Mouse (Mus musculus) kidney, embryonic 14.5 days (tissue): ENCODE data around the gene Fam163a. TPM values are rescaled to one million over a fixed set of nuclear protein-coding genes. Genes with fewer than 3 reads are reported as not detected.
"Not testable (repeated sequence)": the region's sequence is repeated elsewhere in the genome, so short reads cannot be mapped to it uniquely, and the experiment has no call there.

ENCODE experiments used
- ATAC-seq: fragments of 200-750 bp; cut with Nextera tagmentation; 2 replicates; pipeline ENCODE4 v1.8.0; 2017; ENCODE audit warnings: moderate number of reproducible peaks, mild to moderate bottlenecking, moderate TSS enrichment, moderate library complexity; ENCODE audit not compliant: low FRiP score, low TSS enrichment
- H3K27ac ChIP-seq: fragments of 300-500 bp; sonication (generic); 2 replicates; pipeline ENCODE4 v1.5.1; 2014; ENCODE audit warnings: low read depth, mild to moderate bottlenecking, low read length, moderate library complexity, mixed read lengths
- H3K27me3 ChIP-seq: fragments of 300-500 bp; sonication (generic); 2 replicates; pipeline ENCODE4 v1.6.1; 2014; ENCODE audit warnings: mild to moderate bottlenecking, low read length; ENCODE audit not compliant: control insufficient read depth, insufficient read depth
- H3K36me3 ChIP-seq: fragments of 300-500 bp; sonication (generic); 2 replicates; pipeline ENCODE4 v1.6.1; 2014; ENCODE audit warnings: low read length, mixed read lengths; ENCODE audit not compliant: control insufficient read depth, insufficient read depth
- H3K4me1 ChIP-seq: fragments of 300-500 bp; sonication (generic); 2 replicates; pipeline ENCODE4 v1.6.1; 2014; ENCODE audit warnings: low read length, mixed read lengths; ENCODE audit not compliant: control insufficient read depth, insufficient read depth
- H3K4me2 ChIP-seq: fragments of 300-500 bp; sonication (generic); replicated peaks from 2 replicates; pipeline ENCODE4 v1.6.1; 2014; ENCODE audit warnings: low read depth, mild to moderate bottlenecking, low read length
- H3K4me3 ChIP-seq: fragments of 300-500 bp; sonication (generic); 2 replicates; pipeline ENCODE4 v1.5.1; 2014; ENCODE audit warnings: mild to moderate bottlenecking, low read length
- H3K9ac ChIP-seq: fragments of 300-500 bp; sonication (generic); 2 replicates; pipeline ENCODE4 v1.6.1; 2014; ENCODE audit warnings: low read depth, mild to moderate bottlenecking, low read length, moderate library complexity
- H3K9me3 ChIP-seq: fragments of 300-500 bp; sonication (generic); 2 replicates; pipeline ENCODE4 v1.6.1; 2016; ENCODE audit warnings: low read length; ENCODE audit not compliant: control insufficient read depth
- WGBS: fragments of 180-500 bp; shearing (Covaris S2); extraction: QIAGEN DNeasy Blood & Tissue Kit; methylation state at CpG from one replicate; pipeline ENCODE4 v1.1.7; 2014; 5-methylcytosine and 5-hydroxymethylcytosine counted together
- polyA plus RNA-seq: library from polyadenylated mRNA; unstranded; fragments of >200 nt; fragmentation: Nextera tagmentation; extraction: Ambion mirVana; gene quantifications from 2 replicates; pipeline ENCODE4 v1.2.1, GENCODE M21; 2014

The Fam163a gene
- 0.13 and 0.23 TPM in 2 replicates for polyA plus RNA-seq

DNA sequence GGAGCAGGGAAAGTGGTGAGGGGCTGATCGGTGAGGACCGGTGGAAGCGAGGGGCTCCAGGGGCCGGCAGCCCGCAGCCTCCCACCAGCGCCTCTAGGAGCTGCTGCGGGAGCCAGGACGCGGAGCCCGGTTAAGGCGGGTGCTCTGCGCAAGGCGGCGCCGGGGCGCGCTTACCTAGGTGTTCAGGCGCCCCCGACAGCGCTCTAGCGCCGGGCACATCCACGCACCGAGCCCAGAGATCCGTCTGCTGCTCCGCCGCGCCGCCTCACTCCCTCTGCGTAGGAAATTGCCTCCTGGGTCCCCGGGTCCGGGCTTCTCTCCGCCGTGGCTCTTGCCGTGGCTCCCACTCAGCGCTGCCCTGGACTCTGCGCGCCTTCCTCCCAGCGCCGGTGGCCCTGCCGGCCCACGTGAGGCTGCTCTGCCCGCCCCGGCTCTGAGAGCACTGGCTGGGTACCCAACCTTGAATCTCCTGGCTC, at the start of gene Fam163a:
Fam163a (minus strand) TSS at position 371 of the 476 bp plus-strand sequence.
- H3K9ac ChIP-seq = peak within 1 kb of the TSS; percentile 47
- H3K4me3 ChIP-seq = peak within 1 kb of the TSS; percentile 45
- H3K4me1 ChIP-seq = peaks cover 10% of the 10 kb centered on the region
- H3K27ac ChIP-seq = no peak within 1 kb of the TSS
- peaks cover 59% of the 10 kb centered on the region for H3K27me3 ChIP-seq
- H3K36me3 ChIP-seq = no peaks in the 10 kb centered on the region
- peak; percentile 81 for ATAC-seq
- 0% methylated on average over 44 of the region's 44 CpGs for WGBS
- 0 out of 2 replicates have a peak, but pooled peaks cover 2% of the 10 kb centered on the region for H3K9me3 ChIP-seq
- peak within 1 kb of the TSS; percentile 65 for H3K4me2 ChIP-seq

DNA sequence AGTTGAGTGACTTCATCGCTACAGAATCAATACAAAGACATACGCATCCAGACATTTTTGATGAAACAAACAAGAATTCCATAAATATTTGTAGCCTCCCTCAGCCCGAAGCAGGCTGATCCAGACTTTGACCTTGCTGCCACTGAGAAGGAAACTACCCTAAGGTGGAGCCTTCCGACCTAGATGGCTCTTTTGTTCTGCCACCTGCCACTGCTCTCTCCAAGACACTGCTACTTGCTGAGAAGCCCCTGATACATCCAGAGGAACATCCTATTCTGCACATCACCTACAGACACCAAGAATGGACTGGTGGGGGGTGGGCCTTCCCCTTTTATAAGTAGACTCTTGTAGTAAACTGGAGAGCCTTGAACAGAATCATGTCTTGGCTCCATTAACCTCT, 46.3 kb upstream of the Fam163a start:
- H3K27me3 ChIP-seq, ATAC-seq, H3K36me3 ChIP-seq, H3K4me2 ChIP-seq, H3K4me1 ChIP-seq, H3K9me3 ChIP-seq, H3K9ac ChIP-seq, H3K27ac ChIP-seq, H3K4me3 ChIP-seq: not testable (repeated sequence)
- WGBS = 83% methylated on average over 4 of the region's 4 CpGs

DNA sequence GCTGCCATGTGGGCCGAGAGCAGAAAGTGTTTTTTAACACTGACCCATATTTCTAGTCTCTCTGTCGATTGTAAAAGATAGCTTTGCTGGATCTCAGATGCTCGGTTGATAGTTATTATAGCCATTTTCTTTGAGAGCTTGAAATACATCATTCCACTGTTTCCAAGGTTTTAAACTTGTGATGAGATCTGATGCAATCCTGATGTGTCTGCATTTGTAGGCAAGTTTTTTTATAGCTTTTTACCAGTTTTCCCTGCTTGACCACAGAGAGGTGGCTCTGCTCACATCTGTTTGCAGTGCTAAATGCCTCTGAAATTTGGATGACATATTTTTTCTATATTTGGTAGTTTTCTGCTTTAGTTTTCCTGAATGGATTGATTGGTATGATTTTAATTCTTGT, 43.1 kb upstream of the Fam163a start:
- Histone ChIP-seq H3K4me2 (no peak overlapping the region), H3K4me3 (no peak overlapping the region), H3K27me3 (no peaks in the 10 kb centered on the region), H3K36me3 (no peaks in the 10 kb centered on the region), H3K9ac (no peak overlapping the region), H3K27ac (no peak overlapping the region), H3K4me1 (no peaks in the 10 kb centered on the region), H3K9me3 (no peaks in the 10 kb centered on the region)
- WGBS = 34% methylated on average over 3 of the region's 3 CpGs
- no peak for ATAC-seq

DNA sequence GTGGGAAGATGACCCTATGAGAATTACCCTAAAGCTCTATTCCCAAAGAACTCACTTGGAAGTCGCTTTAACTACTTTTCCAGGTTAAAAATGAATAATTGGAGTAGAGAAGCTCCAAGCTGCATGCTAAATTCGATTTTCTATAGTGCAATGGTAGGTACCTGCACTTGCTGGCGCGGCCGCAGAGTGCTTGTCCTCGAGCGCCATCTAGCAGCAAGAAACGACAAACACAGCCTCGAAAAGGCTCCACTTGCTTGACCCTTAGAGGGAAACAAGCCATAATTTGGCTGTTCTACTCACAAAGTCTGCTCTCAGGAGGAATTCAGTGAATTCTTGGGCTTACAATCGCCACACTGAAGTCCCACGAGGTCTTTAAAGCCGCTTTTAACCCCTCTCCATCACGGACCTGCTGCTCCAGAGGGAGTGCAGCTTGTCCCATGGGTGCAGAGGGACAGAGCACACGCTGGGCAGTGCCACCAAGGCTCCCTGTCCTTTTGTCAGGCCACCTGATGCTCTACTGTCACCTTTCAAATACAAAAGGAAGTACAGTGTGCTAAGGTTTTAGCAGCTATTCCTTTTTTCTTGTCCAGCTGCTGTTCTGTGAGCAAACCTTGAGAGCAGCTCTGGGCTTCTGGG, 37.0 kb upstream of the Fam163a start:
- no peak overlapping the region for H3K9ac ChIP-seq
- H3K27me3 ChIP-seq = 0 out of 2 replicates have a peak, but pooled peaks cover 3% of the 10 kb centered on the region
- no peak for ATAC-seq
- H3K4me2 ChIP-seq = no peak overlapping the region
- H3K9me3 ChIP-seq = no peaks in the 10 kb centered on the region
- no peak overlapping the region for H3K4me3 ChIP-seq
- 10% methylated on average over 14 of the region's 14 CpGs for WGBS
- no peaks in the 10 kb centered on the region for H3K36me3 ChIP-seq
- no peak overlapping the region for H3K27ac ChIP-seq
- H3K4me1 ChIP-seq = no peaks in the 10 kb centered on the region

DNA sequence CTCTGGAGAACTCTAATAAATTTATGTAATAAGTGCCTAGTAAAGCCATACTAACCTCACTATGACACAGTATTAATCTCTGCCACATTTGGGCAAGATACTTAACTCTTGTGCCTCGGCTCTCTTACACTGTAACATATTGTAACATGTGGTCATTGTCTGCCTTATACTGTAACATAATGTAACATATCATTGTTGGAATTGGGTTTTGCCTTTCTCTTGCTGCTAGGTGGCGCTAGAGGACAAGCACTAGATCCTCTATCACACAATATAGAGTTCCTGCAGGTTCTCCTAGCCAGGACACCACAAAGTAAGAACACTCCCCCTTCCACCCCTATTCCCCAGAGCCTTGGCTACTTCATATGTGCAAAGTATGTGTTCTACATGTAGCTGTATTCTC, 36.2 kb upstream of the Fam163a start:
- ATAC-seq = no peak
- H3K9ac ChIP-seq = no peak overlapping the region
- H3K4me1 ChIP-seq = no peaks in the 10 kb centered on the region
- H3K4me2 ChIP-seq = no peak overlapping the region
- 0 out of 2 replicates have a peak, but pooled peaks cover 3% of the 10 kb centered on the region for H3K27me3 ChIP-seq
- H3K9me3 ChIP-seq = no peaks in the 10 kb centered on the region
- WGBS = 43% methylated on average over 2 of the region's 2 CpGs
- H3K4me3 ChIP-seq = no peak overlapping the region
- no peak overlapping the region for H3K27ac ChIP-seq
- no peaks in the 10 kb centered on the region for H3K36me3 ChIP-seq

DNA sequence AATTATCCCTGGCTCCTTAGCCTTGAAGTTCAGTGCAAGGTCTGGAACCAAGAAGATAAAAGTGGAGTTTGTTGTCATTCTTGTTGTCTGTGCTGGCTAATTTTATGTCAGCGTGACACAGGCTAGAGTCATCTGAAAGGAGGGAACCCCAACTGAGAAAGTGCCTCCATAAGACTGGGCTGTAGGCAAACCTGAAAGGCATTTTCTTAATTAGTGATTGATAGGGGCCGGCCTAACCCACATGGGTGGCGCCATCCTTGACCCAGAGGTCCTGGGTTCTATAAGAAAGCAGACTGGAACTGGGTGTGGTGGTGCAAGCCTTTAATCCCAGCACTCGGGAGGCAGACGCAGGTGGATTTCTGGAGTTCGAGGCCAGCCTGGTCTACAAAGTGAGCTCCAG, 26.3 kb upstream of the Fam163a start:
- H3K27ac ChIP-seq = no peak overlapping the region
- ATAC-seq = 0 out of 2 replicates have a peak, but pooled peaks have one; percentile 26
- H3K9ac ChIP-seq = no peak overlapping the region
- peaks cover 7% of the 10 kb centered on the region; the same call in 1 of the 2 replicates for H3K4me1 ChIP-seq
- no peak overlapping the region for H3K4me3 ChIP-seq
- H3K9me3 ChIP-seq = no peaks in the 10 kb centered on the region
- 89% methylated on average over 6 of the region's 6 CpGs for WGBS
- no peaks in the 10 kb centered on the region for H3K27me3 ChIP-seq
- H3K4me2 ChIP-seq = no peak overlapping the region
- H3K36me3 ChIP-seq = no peaks in the 10 kb centered on the region

DNA sequence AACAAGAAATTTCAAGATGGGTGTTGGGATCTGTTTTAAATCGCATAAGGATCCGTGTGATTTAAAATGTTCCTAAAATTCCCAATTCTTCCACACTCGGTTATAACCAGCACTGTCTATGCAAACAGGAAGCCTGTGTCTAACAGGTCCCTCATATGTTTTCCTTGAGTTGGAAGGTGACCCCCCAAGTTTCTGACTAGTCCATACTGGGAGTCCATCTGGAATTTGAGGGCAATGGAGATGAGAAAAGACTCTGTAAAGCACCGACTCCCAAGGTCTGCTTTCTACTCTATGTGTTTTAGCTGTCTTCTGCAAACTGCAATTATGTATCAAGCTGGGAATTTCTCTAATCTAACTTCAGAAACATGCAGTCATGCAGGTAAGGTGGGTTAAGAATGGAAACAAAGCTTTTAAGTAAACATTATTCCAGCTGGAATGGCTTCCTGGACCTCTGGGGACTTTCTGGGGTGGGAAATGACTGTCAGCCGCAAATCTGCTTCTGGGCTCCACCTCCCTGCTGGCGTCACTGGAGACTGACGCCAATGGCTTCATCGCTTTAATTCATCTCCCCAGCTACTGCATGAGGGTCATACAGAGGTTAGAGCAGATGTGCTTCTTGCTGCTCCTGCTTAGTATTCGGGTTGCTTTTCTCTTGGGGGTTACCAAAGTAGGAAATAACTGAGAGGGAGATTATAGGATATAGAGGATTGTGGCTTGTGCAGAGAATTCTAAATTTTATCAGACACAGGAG, 25.7 kb upstream of the Fam163a start:
- Histone ChIP-seq H3K9ac (no peak overlapping the region), H3K36me3 (no peaks in the 10 kb centered on the region), H3K27me3 (no peaks in the 10 kb centered on the region), H3K4me2 (no peak overlapping the region), H3K9me3 (no peaks in the 10 kb centered on the region), H3K4me3 (no peak overlapping the region), H3K4me1 (peaks cover 7% of the 10 kb centered on the region; the same call in 1 of the 2 replicates), H3K27ac (peak overlapping the region; percentile 42; the same call in 1 of the 2 replicates)
- ATAC-seq = peak; percentile 71; the same call in 1 of the 2 replicates
- 34% methylated on average over 9 of the region's 9 CpGs for WGBS

DNA sequence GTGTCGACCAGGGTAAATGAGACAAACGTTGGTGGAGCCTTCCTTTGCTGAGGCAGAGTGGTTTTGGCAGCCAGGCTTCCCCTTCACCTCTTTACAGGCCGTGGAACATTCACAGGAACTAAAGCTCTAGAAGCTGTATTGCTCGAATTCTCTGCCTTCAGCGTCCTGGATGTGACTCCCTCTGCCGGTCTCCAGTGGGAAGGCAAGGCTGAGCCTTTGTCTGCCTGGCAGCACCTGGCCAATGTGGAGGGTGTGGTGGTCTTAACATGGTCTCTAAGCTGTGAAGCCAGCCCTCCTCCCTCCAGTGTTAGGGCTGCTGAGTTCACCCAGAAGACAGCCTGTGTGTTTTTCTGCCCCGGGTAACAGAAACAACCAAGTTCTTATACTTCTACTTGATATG, 24.6 kb upstream of the Fam163a start:
- Histone ChIP-seq H3K27ac (no peak overlapping the region), H3K4me3 (no peak overlapping the region), H3K9me3 (no peaks in the 10 kb centered on the region), H3K27me3 (no peaks in the 10 kb centered on the region), H3K36me3 (no peaks in the 10 kb centered on the region), H3K4me1 (peaks cover 7% of the 10 kb centered on the region; the same call in 1 of the 2 replicates), H3K9ac (no peak overlapping the region), H3K4me2 (no peak overlapping the region)
- ATAC-seq = no peak
- WGBS = 36% methylated on average over 7 of the region's 7 CpGs

DNA sequence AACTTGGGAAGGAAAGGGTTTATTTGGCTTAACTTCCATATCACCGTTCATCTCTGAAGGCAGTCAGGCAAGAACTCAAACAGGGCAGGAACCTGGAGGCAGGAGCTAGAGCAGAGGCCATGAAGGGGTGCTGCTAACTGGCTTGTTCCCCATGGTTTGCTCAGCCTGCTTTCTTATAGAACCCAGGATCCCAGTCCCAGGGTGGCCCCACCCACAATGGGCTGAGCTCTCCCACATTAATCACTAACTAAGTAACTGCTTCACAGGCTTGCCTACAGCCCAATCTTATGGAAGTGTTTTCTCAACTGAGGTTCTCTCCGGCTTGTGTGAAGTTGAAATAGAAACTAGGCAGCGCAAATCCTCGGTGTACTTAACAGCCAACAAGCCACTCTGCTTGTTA, 23.9 kb upstream of the Fam163a start:
- Histone ChIP-seq H3K9ac (no peak overlapping the region), H3K27me3 (no peaks in the 10 kb centered on the region), H3K9me3 (no peaks in the 10 kb centered on the region), H3K27ac (no peak overlapping the region), H3K4me2 (no peak overlapping the region), H3K4me3 (no peak overlapping the region), H3K36me3 (no peaks in the 10 kb centered on the region), H3K4me1 (peaks cover 7% of the 10 kb centered on the region; the same call in 1 of the 2 replicates)
- no peak for ATAC-seq
- WGBS = 78% methylated on average over 4 of the region's 4 CpGs
